Mouse (Mus musculus) thymus, adult 2 months (tissue): ENCODE results near the gene Fggy. TPM values are rescaled to one million over a fixed set of nuclear protein-coding genes. Genes with fewer than 3 reads are reported as not detected.

Source experiments
- DNase-seq: peaks from one replicate; pipeline ENCODE4 v3.0.0; 2021
- H3K27ac ChIP-seq: fragments of 200-500 bp; 2 replicates; pipeline ENCODE4 v1.5.1; 2012; ENCODE audit warnings: low read length, control low read depth; ENCODE audit not compliant: control insufficient read depth, insufficient read depth
- H3K27me3 ChIP-seq: fragments of 200-500 bp; 2 replicates; pipeline ENCODE4 v1.6.1; 2012; ENCODE audit warnings: mild to moderate bottlenecking, low read length, moderate library complexity, mixed read lengths; ENCODE audit not compliant: control insufficient read depth, insufficient read depth
- H3K36me3 ChIP-seq: fragments of 200-500 bp; 2 replicates; pipeline ENCODE4 v1.6.1; 2012; ENCODE audit warnings: mild to moderate bottlenecking, low read length, moderate library complexity; ENCODE audit not compliant: control insufficient read depth, insufficient read depth
- H3K4me1 ChIP-seq: fragments of 200-500 bp; replicated peaks from 2 replicates; pipeline ENCODE4 v1.6.1; 2012; ENCODE audit warnings: low read length; ENCODE audit not compliant: control insufficient read depth, insufficient read depth
- H3K4me3 ChIP-seq: fragments of 200-500 bp; 2 replicates; pipeline ENCODE4 v1.5.1; 2012; ENCODE audit warnings: mild to moderate bottlenecking, low read length, control low read depth, moderate library complexity; ENCODE audit not compliant: control insufficient read depth, insufficient read depth
- CTCF ChIP-seq: fragments of 200-500 bp; IDR thresholded peaks from 2 replicates; pipeline ENCODE4 v1.5.1; 2012; ENCODE audit warnings: mild to moderate bottlenecking, control low read depth, low read length, moderate library complexity, borderline replicate concordance; ENCODE audit not compliant: control insufficient read depth, poor library complexity, insufficient read depth; ENCODE audit errors: extremely low read depth
- POLR2A ChIP-seq: fragments of 200-500 bp; IDR thresholded peaks from 2 replicates; pipeline ENCODE4 v1.6.1; 2012; ENCODE audit warnings: mild to moderate bottlenecking, low read length, control low read depth, moderate library complexity; ENCODE audit not compliant: control insufficient read depth, poor library complexity, insufficient read depth; ENCODE audit errors: extremely low read depth
- WGBS: fragments of 180-500 bp; shearing (Covaris S2); methylation state at CpG from one replicate; pipeline ENCODE4 v1.1.7; 2018; 5-methylcytosine and 5-hydroxymethylcytosine counted together
- polyA plus RNA-seq: library from polyadenylated mRNA; depleted of rRNA; stranded (reverse); fragments of >200 nt; gene quantifications from 2 replicates; pipeline ENCODE4 v1.2.3, GENCODE M21; 2012

The Fggy gene
- polyA plus RNA-seq, 1 experiment: 4.4 TPM

- H3K27ac ChIP-seq: no peak overlapping the region
- no peaks in the 10 kb centered on the region for H3K4me1 ChIP-seq
- H3K36me3 ChIP-seq: no peaks in the 10 kb centered on the region
- DNase-seq: no peak
- 97% methylated on average over 5 of the region's 5 CpGs for WGBS
- H3K27me3 ChIP-seq: no peaks in the 10 kb centered on the region
- no peak for TF ChIP-seq CTCF
- TF ChIP-seq POLR2A: no peak
- H3K4me3 ChIP-seq: no peak overlapping the region
Measured at GRCm38 (mm10) chr4:95687350-95687749, 130.0 kb downstream of the Fggy start.

DNA sequence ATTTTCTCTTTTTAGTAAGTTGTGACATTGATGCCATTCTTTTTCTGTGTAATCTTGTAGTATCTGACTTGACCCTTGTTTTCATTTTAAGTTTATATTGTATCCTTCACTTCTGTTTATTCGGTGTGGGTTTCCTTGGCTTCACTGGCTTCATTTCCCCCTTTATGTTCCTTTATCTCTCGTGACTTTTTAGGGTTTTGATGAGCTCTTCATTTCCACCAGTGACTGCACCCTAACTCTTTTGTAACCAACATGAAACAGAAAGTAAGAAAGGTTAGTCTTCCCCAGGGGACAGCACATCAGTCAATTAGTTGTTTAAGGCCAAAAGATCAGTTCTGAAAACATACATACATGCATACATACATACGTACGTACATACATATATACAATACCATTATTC, 130.9 kb downstream of the Fggy start:
- Histone ChIP-seq H3K27ac (no peak overlapping the region), H3K27me3 (no peaks in the 10 kb centered on the region), H3K4me3 (no peak overlapping the region), H3K4me1 (no peaks in the 10 kb centered on the region), H3K36me3 (no peaks in the 10 kb centered on the region)
- no peak for TF ChIP-seq CTCF
- TF ChIP-seq POLR2A: no peak
- WGBS: 72% methylated on average over 4 of the region's 4 CpGs
- no peak for DNase-seq

- DNase-seq: no peak
- H3K4me3 ChIP-seq: no peak overlapping the region
- no peak overlapping the region for H3K27ac ChIP-seq
- WGBS: 94% methylated on average over 2 of the region's 2 CpGs
- TF ChIP-seq POLR2A (no peak), CTCF (no peak)
- H3K27me3 ChIP-seq: no peaks in the 10 kb centered on the region
- no peaks in the 10 kb centered on the region for H3K4me1 ChIP-seq
- H3K36me3 ChIP-seq: no peaks in the 10 kb centered on the region
Measured at GRCm38 (mm10) chr4:95700366-95700765, 143.1 kb downstream of the Fggy start.

DNA sequence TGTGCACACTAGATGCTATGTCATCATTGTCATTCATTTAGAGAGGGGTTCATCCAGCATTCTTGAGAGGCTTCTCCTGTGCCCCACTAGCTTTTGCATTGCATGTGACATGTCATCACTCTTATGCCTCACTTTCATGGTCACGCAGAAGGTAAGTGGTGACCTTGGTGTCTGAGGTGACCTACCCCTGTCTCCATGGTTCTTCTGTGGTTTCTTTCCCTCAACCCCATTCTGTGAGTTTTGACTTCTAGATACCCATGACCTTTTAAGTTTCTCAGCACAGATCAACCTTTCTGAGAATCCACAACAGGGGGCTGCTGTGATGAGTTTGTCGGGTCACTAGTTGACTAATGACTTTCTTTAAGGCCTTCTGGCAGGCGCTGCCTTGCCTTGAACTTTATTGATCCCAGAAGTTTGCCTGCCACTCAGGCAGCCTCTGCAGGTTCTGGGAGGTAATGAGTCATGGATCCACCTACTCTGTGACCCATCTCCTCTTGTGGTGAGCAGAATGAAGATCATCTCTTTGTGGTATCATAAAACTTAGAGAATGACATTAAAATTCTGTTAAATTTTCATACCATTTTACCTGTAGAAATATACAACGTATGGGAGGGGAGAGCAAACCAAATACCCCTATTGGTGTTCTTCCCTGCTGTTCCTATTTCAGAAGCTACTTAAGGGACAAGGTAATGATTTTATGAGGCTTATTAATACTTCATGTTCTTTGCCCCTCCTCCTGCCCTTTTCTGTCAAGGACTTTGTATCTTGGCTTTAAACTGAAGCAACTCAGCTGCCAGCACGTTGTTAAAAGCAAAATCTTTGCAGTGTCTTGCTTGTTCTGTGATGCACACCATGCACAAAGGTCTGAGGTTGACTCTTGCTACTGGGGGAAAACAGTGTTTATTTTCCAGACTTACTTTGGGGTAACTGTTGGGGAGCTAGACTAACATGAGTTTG, 150.9 kb downstream of the Fggy start:
- Histone ChIP-seq H3K27ac (no peak overlapping the region), H3K4me3 (no peak overlapping the region), H3K36me3 (no peaks in the 10 kb centered on the region), H3K4me1 (no peaks in the 10 kb centered on the region), H3K27me3 (no peaks in the 10 kb centered on the region)
- 94% methylated on average over 5 of the region's 5 CpGs for WGBS
- no peak for DNase-seq
- no peak for TF ChIP-seq POLR2A
- TF ChIP-seq CTCF: no peak

DNA sequence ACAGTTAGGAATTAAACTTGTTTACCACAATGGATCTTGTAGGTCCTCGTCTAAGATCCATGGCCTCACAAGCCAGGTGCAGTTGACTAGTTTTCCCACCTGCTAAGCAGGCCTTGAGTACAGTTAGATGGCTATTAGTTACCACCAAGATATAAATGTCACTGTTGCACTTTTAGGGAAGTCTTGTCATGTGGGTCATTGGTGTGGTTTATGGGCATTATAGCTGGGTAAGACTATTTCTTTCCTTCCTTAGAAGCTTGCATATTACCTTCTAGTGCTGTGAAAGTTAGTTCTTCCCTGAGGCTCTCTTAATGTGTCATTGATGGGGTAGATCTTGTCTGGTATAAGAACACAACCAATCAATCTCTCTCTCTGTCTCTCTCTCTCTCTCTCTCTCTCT, 152.4 kb downstream of the Fggy start:
- DNase-seq: no peak
- no peaks in the 10 kb centered on the region for H3K27me3 ChIP-seq
- no peaks in the 10 kb centered on the region for H3K4me1 ChIP-seq
- H3K36me3 ChIP-seq: no peaks in the 10 kb centered on the region
- H3K27ac ChIP-seq: no peak overlapping the region
- TF ChIP-seq CTCF: no peak
- TF ChIP-seq POLR2A: no peak
- no peak overlapping the region for H3K4me3 ChIP-seq
- 36% methylated on average over 1 of the region's 1 CpGs for WGBS

DNA sequence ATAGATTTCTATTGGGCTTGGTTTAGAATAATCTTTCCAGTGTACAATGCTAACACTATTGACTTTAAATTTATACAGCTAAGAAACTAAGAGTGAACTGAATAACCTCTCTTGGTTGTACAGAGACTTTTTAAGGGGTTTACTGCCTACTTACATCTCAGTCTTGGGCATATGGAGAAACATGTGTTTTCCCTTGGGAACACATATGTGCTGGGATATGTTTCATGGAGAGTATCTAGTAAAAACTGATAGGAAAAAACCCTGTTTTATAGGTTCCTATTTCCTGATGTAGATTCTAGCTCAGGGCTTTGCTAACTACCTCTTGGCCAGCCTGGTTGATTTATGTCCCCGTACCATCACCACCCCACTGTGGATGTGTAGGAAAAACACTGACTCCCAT, 155.5 kb downstream of the Fggy start:
- H3K36me3 ChIP-seq: no peaks in the 10 kb centered on the region
- H3K4me3 ChIP-seq: no peak overlapping the region
- no peak overlapping the region for H3K27ac ChIP-seq
- H3K27me3 ChIP-seq: no peaks in the 10 kb centered on the region
- TF ChIP-seq CTCF (no peak), POLR2A (no peak)
- no peak for DNase-seq
- WGBS: 100% methylated on average over 1 of the region's 1 CpGs
- no peaks in the 10 kb centered on the region for H3K4me1 ChIP-seq

DNA sequence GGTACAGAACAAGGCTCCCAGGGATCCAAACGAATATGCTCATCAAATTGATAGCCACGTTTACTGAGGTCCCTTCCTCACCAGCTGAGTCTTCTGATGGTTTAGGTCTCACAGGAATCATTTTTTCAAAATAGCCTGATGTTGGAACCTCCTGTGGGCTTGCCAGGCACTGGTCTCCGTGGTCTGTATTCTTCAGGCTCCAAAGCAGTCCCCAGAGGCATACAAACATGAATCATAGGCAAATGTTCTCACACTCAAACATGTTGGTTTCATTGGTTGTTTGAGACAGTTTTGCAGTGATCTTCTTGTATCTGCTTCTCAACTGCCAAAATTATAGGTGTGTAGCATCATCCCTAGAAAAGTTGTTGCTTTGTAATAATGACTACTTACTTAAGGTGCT, 156.0 kb downstream of the Fggy start:
- no peaks in the 10 kb centered on the region for H3K27me3 ChIP-seq
- H3K27ac ChIP-seq: no peak overlapping the region
- TF ChIP-seq CTCF (no peak), POLR2A (no peak)
- no peaks in the 10 kb centered on the region for H3K36me3 ChIP-seq
- no peaks in the 10 kb centered on the region for H3K4me1 ChIP-seq
- DNase-seq: no peak
- WGBS: 94% methylated on average over 3 of the region's 3 CpGs
- no peak overlapping the region for H3K4me3 ChIP-seq
